Comparison of ENCODE assay signal across 3 mouse cellular contexts in genomic region chr2:103016089-103016488, GRCm38 (mm10).
A peak's percentile ranks its signal among the peaks of the same experiment; 100 is the strongest.
TF ChIP-seq lines count a peak whose summit lies in the region.

No protein-coding gene starts in this region.

TF ChIP-seq in C2C12, 6 proteins besides CTCF, POLR2A, EP300 and RAD21 (continued from another document):
- TF ChIP-seq FOSL1 (IDR thresholded peaks at IDR 0.05; ENCODE audit: insufficient read depth, low read length, poor library complexity, severe bottlenecking) (no peak), MYOD1 (IDR thresholded peaks at IDR 0.05; ENCODE audit: control insufficient read depth, insufficient read length, low read depth) (peak; percentile 82)
TF ChIP-seq in C2C12: peak in this region for 1.

TF ChIP-seq in MEL, 35 proteins besides CTCF, POLR2A, EP300 and RAD21 (continued from another document):
- no peak for TF ChIP-seq SMC3 (IDR thresholded peaks at IDR 0.05; ENCODE audit: low read depth, low read length)
- no peak for TF ChIP-seq HCFC1 (IDR thresholded peaks at IDR 0.05; ENCODE audit: low read depth, low read length)
- no peak for TF ChIP-seq UBTF (IDR thresholded peaks at IDR 0.05; ENCODE audit: borderline replicate concordance, insufficient read depth, low read depth, low read length)
- no peak for TF ChIP-seq TCF12 (IDR thresholded peaks at IDR 0.05; ENCODE audit: low read depth, low read length)
- TF ChIP-seq MYC (IDR thresholded peaks at IDR 0.05; ENCODE audit: low read depth, low read length) = no peak
- no peak for TF ChIP-seq MEF2A (IDR thresholded peaks at IDR 0.05; ENCODE audit: extremely low read depth, insufficient replicate concordance, low read depth, low read length, poor library complexity, severe bottlenecking)
- TF ChIP-seq POLR2AphosphoS5 (IDR thresholded peaks at IDR 0.05; ENCODE audit: borderline replicate concordance, low read depth, low read length) = no peak

TF ChIP-seq in myocyte, 11 proteins besides CTCF, POLR2A, EP300 and RAD21 (continued from another document):
- TF ChIP-seq MYOD1 (IDR thresholded peaks at IDR 0.05; ENCODE audit: control insufficient read depth in 1 of 3, insufficient read length in 2 of 3, low read depth in 2 of 3) (peak; percentile 37 to 69 (median 67)), USF1 (IDR thresholded peaks at IDR 0.05; ENCODE audit: low read depth) (no peak), MYOG (IDR thresholded peaks at IDR 0.05; ENCODE audit: control insufficient read depth in 1 of 3, insufficient read depth in 1 of 3, insufficient read length in 2 of 3, low read depth in 2 of 3) (peak in 1 of 3 experiments; percentile 28)
